Mouse (Mus musculus): ENCODE data around the gene Nsmce4a.

DNA sequence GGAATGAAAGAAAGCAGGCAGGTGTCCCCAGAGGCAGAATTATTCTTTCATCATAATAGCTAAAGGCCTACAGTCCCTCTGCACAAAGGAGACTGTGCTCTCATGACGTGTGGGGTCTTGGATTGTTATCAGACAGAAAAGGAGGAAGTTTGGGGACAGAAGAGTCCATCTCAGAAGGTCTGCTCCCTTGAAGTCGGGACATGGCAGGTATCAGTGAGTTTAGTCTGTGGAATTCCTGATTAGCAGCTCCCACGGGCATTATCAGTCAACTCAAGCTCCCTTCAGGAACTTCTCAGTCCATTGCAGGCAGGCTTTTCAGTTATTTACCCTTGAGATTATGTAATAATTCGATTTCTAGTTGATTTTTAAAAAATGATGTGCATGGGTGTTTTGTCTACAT, 9.0 kb downstream of the Nsmce4a start:
- TF ChIP-seq CTCF (conservative IDR thresholded peaks at IDR 0.05 in 1 of 2, IDR thresholded peaks at IDR 0.05 in 1 of 2; ENCODE audit: low read depth in 2 of 2, low read length in 2 of 2) (no peak), ELF1 (IDR thresholded peaks at IDR 0.05; ENCODE audit: low read depth, low read length) (no peak), ZMIZ1 (IDR thresholded peaks at IDR 0.05; ENCODE audit: low read depth, low read length) (no peak)
